Mouse (Mus musculus) heart, embryonic 10.5 days (tissue): ENCODE measurements at regions not wholly inside any gene's neighbourhood (a gene's known extent, or its start where the extent isn't known, plus 50 kb on each side); places are given as distances from the start of the nearest gene placed in this dataset.
"Not testable (repeated sequence)": the region's sequence is repeated elsewhere in the genome, so short reads cannot be mapped to it uniquely, and the experiment has no call there.

Experiments
- DNase-seq: peaks from one replicate; pipeline ENCODE4 v3.0.0-alpha.2; 2017; ENCODE audit warnings: low spot score
- H3K27ac ChIP-seq: fragments of 300-500 bp; sonication (generic); 2 replicates; pipeline ENCODE4 v1.5.1; 2016; ENCODE audit warnings: mild to moderate bottlenecking
- H3K27me3 ChIP-seq: fragments of 300-500 bp; sonication (generic); 2 replicates; pipeline ENCODE4 v1.6.1; 2016; ENCODE audit warnings: mild to moderate bottlenecking; ENCODE audit not compliant: poor library complexity, insufficient read depth, severe bottlenecking
- H3K36me3 ChIP-seq: fragments of 300-500 bp; sonication (generic); 2 replicates; pipeline ENCODE4 v1.6.1; 2016; ENCODE audit warnings: mild to moderate bottlenecking, moderate library complexity
- H3K4me1 ChIP-seq: fragments of 300-500 bp; sonication (generic); 2 replicates; pipeline ENCODE4 v1.6.1; 2016; ENCODE audit warnings: mild to moderate bottlenecking
- H3K4me3 ChIP-seq: fragments of 300-500 bp; sonication (generic); 2 replicates; pipeline ENCODE4 v1.5.1; 2016; ENCODE audit warnings: mild to moderate bottlenecking, moderate library complexity
- H3K9me3 ChIP-seq: fragments of 300-500 bp; sonication (generic); 2 replicates; pipeline ENCODE4 v1.6.1; 2016; ENCODE audit warnings: mild to moderate bottlenecking, moderate library complexity
- WGBS: fragments of 180-500 bp; shearing (Covaris S2); methylation state at CpG from one replicate; pipeline ENCODE4 v1.1.7; 2016; 5-methylcytosine and 5-hydroxymethylcytosine counted together

GRCm38 (mm10) chr2:166310438-166310837 is 155.0 kb upstream of the Sulf2 start:
- Histone ChIP-seq H3K36me3 (no peaks in the 10 kb centered on the region), H3K27ac (no peak overlapping the region), H3K4me3 (no peak overlapping the region), H3K4me1 (peaks cover 22% of the 10 kb centered on the region), H3K27me3 (no peaks in the 10 kb centered on the region), H3K9me3 (no peaks in the 10 kb centered on the region)
- WGBS = 80% methylated on average over 5 of the region's 5 CpGs
- no peak for DNase-seq

DNA sequence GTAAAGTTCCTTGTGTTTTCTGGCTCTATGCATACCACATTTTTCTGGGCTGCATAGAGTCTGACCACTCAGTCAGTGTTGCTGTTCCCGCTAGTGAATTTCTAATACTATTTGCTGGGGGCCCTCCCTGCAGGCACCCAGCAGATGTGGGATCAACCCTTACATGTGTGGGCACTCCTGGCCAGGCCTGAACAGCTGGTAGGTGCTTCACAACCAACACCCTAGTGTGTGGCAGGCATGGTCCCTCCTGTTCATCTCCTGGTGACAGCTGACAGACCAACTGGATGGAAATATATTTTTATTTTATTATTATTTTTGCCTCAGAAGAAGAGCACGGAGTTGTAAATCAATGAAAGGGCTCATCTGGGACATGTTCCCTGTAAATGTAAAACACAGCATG is 154.4 kb upstream of the Sulf2 start:
- no peaks in the 10 kb centered on the region for H3K27me3 ChIP-seq
- H3K4me3 ChIP-seq = no peak overlapping the region
- no peaks in the 10 kb centered on the region for H3K36me3 ChIP-seq
- no peaks in the 10 kb centered on the region for H3K9me3 ChIP-seq
- H3K4me1 ChIP-seq = peaks cover 25% of the 10 kb centered on the region
- H3K27ac ChIP-seq = no peak overlapping the region
- no peak for DNase-seq
- 79% methylated on average over 2 of the region's 2 CpGs for WGBS

DNA sequence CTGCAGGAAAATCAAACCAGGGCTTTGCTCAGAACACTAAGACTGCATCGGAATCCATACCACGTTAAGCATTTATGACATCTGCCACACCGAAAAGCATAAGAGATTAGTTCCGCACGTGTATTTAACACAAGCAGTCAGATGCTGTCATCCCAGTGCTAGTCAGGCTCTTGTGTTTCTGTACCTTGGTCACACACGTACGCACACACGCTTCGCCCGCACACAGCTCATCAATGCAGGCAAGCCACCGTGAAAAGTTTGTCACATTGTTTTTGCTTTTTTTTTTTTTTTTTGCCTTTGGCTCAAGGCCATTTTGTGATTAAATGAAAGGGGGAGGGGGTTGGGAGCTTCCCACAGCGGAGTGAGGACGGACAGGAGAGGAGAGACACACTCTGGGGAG is 152.1 kb upstream of the Sulf2 start:
- 85% methylated on average over 13 of the region's 13 CpGs for WGBS
- H3K9me3 ChIP-seq = no peaks in the 10 kb centered on the region
- no peak overlapping the region for H3K4me3 ChIP-seq
- H3K27me3 ChIP-seq = no peaks in the 10 kb centered on the region
- no peak overlapping the region for H3K27ac ChIP-seq
- H3K4me1 ChIP-seq = peaks cover 33% of the 10 kb centered on the region
- H3K36me3 ChIP-seq = no peaks in the 10 kb centered on the region
- DNase-seq = no peak

- DNase-seq = no peak
- Histone ChIP-seq H3K9me3 (no peaks in the 10 kb centered on the region), H3K4me1 (peaks cover 33% of the 10 kb centered on the region), H3K36me3 (no peaks in the 10 kb centered on the region), H3K27ac (peak overlapping the region; percentile 62), H3K4me3 (no peak overlapping the region), H3K27me3 (no peaks in the 10 kb centered on the region)
- 83% methylated on average over 30 of the region's 30 CpGs for WGBS
Measured at GRCm38 (mm10) chr2:166305044-166306002, 149.9 kb upstream of the Sulf2 start.

GRCm38 (mm10) chr2:166303854-166304253 is 148.4 kb upstream of the Sulf2 start:
- Histone ChIP-seq H3K36me3 (no peaks in the 10 kb centered on the region), H3K4me3 (no peak overlapping the region), H3K27ac (peak overlapping the region; percentile 56), H3K9me3 (no peaks in the 10 kb centered on the region), H3K27me3 (no peaks in the 10 kb centered on the region), H3K4me1 (peaks cover 33% of the 10 kb centered on the region)
- WGBS = 77% methylated on average over 2 of the region's 2 CpGs
- DNase-seq = no peak

GRCm38 (mm10) chr2:166301161-166301560 is 145.7 kb upstream of the Sulf2 start:
- Histone ChIP-seq H3K4me3 (no peak overlapping the region), H3K4me1 (peaks cover 22% of the 10 kb centered on the region), H3K36me3 (no peaks in the 10 kb centered on the region), H3K27me3 (no peaks in the 10 kb centered on the region), H3K9me3 (no peaks in the 10 kb centered on the region), H3K27ac (no peak overlapping the region)
- 79% methylated on average over 9 of the region's 9 CpGs for WGBS
- DNase-seq = no peak

DNA sequence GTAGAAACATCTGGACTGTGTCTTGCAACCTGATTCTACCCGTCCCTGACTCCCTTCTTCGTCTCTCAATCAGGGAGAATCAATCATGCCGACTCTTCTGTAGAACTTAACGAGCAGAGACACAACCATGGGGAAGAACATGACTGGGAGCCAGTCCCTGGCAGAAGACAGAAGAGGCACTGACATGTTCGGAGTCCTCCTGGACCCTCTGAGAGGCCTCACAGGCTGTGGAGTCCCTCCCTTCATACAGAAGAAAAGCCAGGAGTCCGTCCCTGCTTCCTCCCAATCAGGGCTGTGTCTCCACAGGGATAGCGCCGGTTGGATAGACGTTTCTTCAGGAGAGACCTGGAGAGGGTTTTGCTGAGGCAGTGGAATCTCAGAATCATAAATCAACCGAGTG is 139.2 kb upstream of the Sulf2 start:
- no peaks in the 10 kb centered on the region for H3K36me3 ChIP-seq
- no peak overlapping the region for H3K4me3 ChIP-seq
- WGBS = 59% methylated on average over 10 of the region's 10 CpGs
- H3K27ac ChIP-seq = peak overlapping the region; percentile 24; the same call in 1 of the 2 replicates
- H3K9me3 ChIP-seq = no peaks in the 10 kb centered on the region
- no peaks in the 10 kb centered on the region for H3K27me3 ChIP-seq
- DNase-seq = no peak
- peaks cover 46% of the 10 kb centered on the region for H3K4me1 ChIP-seq

GRCm38 (mm10) chr2:166292987-166293386 is 137.5 kb upstream of the Sulf2 start:
- no peaks in the 10 kb centered on the region for H3K9me3 ChIP-seq
- 75% methylated on average over 6 of the region's 6 CpGs for WGBS
- H3K27me3 ChIP-seq = no peaks in the 10 kb centered on the region
- H3K27ac ChIP-seq = no peak overlapping the region
- no peak overlapping the region for H3K4me3 ChIP-seq
- DNase-seq = no peak
- no peaks in the 10 kb centered on the region for H3K36me3 ChIP-seq
- H3K4me1 ChIP-seq = peaks cover 58% of the 10 kb centered on the region

DNA sequence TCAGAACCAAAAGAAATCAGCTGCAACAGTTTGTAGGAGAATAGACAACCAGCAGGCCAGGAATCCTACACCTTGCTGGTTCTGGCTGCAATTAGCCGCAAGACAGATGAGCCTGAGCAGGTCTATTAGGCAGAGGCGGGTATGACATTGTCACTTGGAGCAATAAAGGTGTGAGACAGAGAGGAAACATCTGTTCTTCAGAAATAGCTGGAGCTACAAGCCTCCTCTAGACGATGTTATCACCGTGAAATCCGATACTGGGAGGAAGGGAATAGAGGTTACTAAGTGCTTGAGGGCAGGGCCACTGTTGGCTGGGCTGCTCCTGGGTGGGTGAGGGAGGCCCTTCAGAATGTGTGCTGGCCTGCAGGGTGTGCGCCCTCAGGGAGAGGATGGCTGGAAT is 135.8 kb upstream of the Sulf2 start:
- Histone ChIP-seq H3K9me3 (no peaks in the 10 kb centered on the region), H3K4me3 (no peak overlapping the region), H3K27ac (peak overlapping the region; percentile 81), H3K27me3 (peaks cover 6% of the 10 kb centered on the region; the same call in 1 of the 2 replicates), H3K4me1 (peaks cover 64% of the 10 kb centered on the region), H3K36me3 (no peaks in the 10 kb centered on the region)
- WGBS = 7% methylated on average over 6 of the region's 6 CpGs
- no peak for DNase-seq

DNA sequence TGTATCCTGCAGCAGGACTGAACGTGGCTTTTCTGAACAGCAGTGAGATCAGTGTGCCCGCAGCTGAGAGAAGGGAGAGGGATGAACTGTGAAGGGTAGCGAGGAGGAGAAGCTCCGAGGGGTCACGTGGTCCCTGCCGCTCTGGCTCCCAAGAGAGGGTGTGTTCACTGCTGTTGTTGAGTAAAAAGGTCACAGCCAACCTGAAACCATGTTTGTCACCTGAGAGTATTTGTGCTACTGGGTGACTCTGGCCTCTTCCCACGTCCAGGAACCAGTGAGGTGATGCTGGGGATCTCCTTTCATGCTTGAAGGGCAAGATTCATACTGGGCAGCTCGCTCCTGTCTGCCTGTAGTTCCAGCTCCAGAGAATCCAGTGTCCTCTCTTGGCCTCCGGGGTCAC is 135.4 kb upstream of the Sulf2 start:
- peaks cover 63% of the 10 kb centered on the region for H3K4me1 ChIP-seq
- no peaks in the 10 kb centered on the region for H3K36me3 ChIP-seq
- H3K27ac ChIP-seq = peak overlapping the region; percentile 81
- 29% methylated on average over 9 of the region's 9 CpGs for WGBS
- no peak for DNase-seq
- H3K27me3 ChIP-seq = peaks cover 7% of the 10 kb centered on the region; the same call in 1 of the 2 replicates
- H3K4me3 ChIP-seq = no peak overlapping the region
- H3K9me3 ChIP-seq = no peaks in the 10 kb centered on the region

- Histone ChIP-seq H3K27ac (peak overlapping the region; percentile 7; the same call in 1 of the 2 replicates), H3K4me3 (no peak overlapping the region), H3K9me3 (no peaks in the 10 kb centered on the region), H3K27me3 (peaks cover 7% of the 10 kb centered on the region; the same call in 1 of the 2 replicates), H3K4me1 (peaks cover 54% of the 10 kb centered on the region), H3K36me3 (no peaks in the 10 kb centered on the region)
- WGBS = 49% methylated on average over 6 of the region's 6 CpGs
- no peak for DNase-seq
Measured at GRCm38 (mm10) chr2:166289198-166289597, 133.7 kb upstream of the Sulf2 start.

- Histone ChIP-seq H3K27ac (peak overlapping the region; percentile 62; the same call in 1 of the 2 replicates), H3K4me1 (peaks cover 13% of the 10 kb centered on the region)
- not testable (repeated sequence) for H3K27me3 ChIP-seq, DNase-seq, H3K4me3 ChIP-seq, H3K9me3 ChIP-seq, H3K36me3 ChIP-seq
- no CpG with 5 or more reads among the region's 5 CpGs for WGBS
Measured at GRCm38 (mm10) chr2:166281137-166281536, 125.7 kb upstream of the Sulf2 start.

DNA sequence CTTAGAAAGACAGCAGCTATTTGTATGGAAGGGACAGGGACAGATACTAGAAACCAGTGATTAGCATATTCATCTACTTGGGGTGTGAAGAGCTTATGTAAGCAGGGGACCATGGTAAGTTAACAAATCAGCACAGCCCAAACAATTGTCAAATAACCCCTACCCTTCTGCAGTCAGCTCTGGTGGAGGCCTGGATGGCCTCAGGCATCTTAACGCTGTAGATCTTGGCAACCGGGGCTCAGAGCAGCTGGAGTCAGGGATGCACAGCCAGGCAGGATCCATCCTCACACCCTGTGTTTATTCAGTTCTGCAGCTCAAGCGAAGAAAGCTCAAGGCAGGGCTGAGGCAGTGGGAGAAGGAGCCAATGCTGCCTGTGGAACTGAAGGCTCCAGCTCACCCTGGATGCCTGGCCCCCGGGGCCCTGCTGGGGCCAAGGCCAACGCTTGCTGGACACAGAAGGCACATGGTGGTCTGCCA is 125.2 kb upstream of the Sulf2 start:
- Histone ChIP-seq H3K9me3 (no peaks in the 10 kb centered on the region), H3K4me3 (no peak overlapping the region), H3K27me3 (no peaks in the 10 kb centered on the region), H3K4me1 (peaks cover 13% of the 10 kb centered on the region), H3K27ac (peak overlapping the region; percentile 62; the same call in 1 of the 2 replicates), H3K36me3 (no peaks in the 10 kb centered on the region)
- no peak for DNase-seq
- WGBS = 58% methylated on average over 5 of the region's 5 CpGs
